Mouse (Mus musculus) hindbrain, embryonic 14.5 days (tissue): ENCODE data around the gene Vasn. TPM values are rescaled to one million over a fixed set of nuclear protein-coding genes. Genes with fewer than 3 reads are reported as not detected.
A peak's percentile ranks its signal among the peaks of the same experiment; 100 is the strongest.
"Not testable (repeated sequence)": the region's sequence is repeated elsewhere in the genome, so short reads cannot be mapped to it uniquely, and the experiment has no call there.

Experiments used
- ATAC-seq: fragments of 200-750 bp; cut with Nextera tagmentation; 2 replicates; pipeline ENCODE4 v1.8.0; 2017; ENCODE audit warnings: moderate number of reproducible peaks, mild to moderate bottlenecking, moderate TSS enrichment, moderate library complexity; ENCODE audit not compliant: low FRiP score
- DNase-seq: peaks from one replicate; pipeline ENCODE4 v3.0.0-alpha.2; 2015; ENCODE audit warnings: low spot score
- H3K27ac ChIP-seq: fragments of 300-500 bp; sonication (generic); 2 replicates; pipeline ENCODE4 v1.5.1; 2014; ENCODE audit warnings: mild to moderate bottlenecking, moderate library complexity
- H3K27me3 ChIP-seq: fragments of 300-500 bp; sonication (generic); 2 replicates; pipeline ENCODE4 v1.6.1; 2014; ENCODE audit warnings: mild to moderate bottlenecking, low read length, mixed read lengths; ENCODE audit not compliant: control insufficient read depth, insufficient read depth
- H3K36me3 ChIP-seq: fragments of 300-500 bp; sonication (generic); replicated peaks from 2 replicates; pipeline ENCODE4 v1.6.1; 2014; ENCODE audit not compliant: control insufficient read depth, insufficient read depth
- H3K4me1 ChIP-seq: fragments of 300-500 bp; sonication (generic); replicated peaks from 2 replicates; pipeline ENCODE4 v1.6.1; 2014; ENCODE audit warnings: antibody characterized with exemption, low read length, mixed read lengths; ENCODE audit not compliant: control insufficient read depth, insufficient read depth
- H3K4me2 ChIP-seq: fragments of 300-500 bp; sonication (generic); replicated peaks from 2 replicates; pipeline ENCODE4 v1.6.1; 2014; ENCODE audit warnings: mild to moderate bottlenecking, moderate library complexity
- H3K4me3 ChIP-seq: fragments of 300-500 bp; sonication (generic); replicated peaks from 2 replicates; pipeline ENCODE4 v1.5.1; 2014; ENCODE audit warnings: mild to moderate bottlenecking, low read length
- H3K9ac ChIP-seq: fragments of 300-500 bp; sonication (generic); 2 replicates; pipeline ENCODE4 v1.6.1; 2014
- H3K9me3 ChIP-seq: fragments of 300-500 bp; sonication (generic); 2 replicates; pipeline ENCODE4 v1.6.1; 2016; ENCODE audit warnings: low read length; ENCODE audit not compliant: control insufficient read depth
- WGBS: fragments of 180-500 bp; shearing (Covaris S2); extraction: QIAGEN DNeasy Blood & Tissue Kit; methylation state at CpG from one replicate; pipeline ENCODE4 v1.1.7; 2014; 5-methylcytosine and 5-hydroxymethylcytosine counted together
- polyA plus RNA-seq: library from polyadenylated mRNA; unstranded; fragments of >200 nt; fragmentation: Nextera tagmentation; extraction: Ambion mirVana; gene quantifications from 2 replicates; pipeline ENCODE4 v1.2.1, GENCODE M21; 2014

Vasn gene
- polyA plus RNA-seq, 1 experiment from 2014 or later, result 6.4 TPM

DNA sequence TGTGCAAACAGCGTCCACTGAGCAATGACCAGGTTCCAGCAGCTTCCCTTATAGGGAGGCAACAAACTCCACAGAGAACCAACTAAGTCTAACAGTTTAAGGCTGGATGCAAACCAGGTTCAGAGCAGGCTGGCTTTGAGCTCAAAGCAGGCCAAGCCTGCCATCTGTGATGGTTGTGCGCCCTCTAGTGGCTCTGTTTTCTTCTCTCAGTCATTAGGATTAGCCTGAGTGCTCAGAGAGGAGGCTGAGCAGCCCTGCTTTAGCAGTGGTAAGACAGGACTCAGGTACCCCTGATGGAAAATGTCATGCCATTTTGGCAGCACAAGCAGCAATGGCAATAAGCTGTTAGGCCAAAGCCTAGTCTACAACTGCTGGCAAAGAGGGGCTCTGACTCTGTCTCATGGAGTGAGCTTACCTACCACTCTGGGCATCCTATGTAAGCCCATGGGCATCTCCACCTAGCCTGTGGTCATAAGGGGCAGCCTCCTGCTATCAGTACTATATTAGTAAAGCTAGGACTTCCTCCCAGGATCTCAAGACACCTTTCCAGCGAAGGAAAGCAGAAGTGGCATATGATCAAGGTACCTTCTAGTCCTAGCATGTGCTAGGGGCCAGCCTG, 27.6 kb downstream of the Vasn start:
- no peak overlapping the region for H3K9ac ChIP-seq

DNA sequence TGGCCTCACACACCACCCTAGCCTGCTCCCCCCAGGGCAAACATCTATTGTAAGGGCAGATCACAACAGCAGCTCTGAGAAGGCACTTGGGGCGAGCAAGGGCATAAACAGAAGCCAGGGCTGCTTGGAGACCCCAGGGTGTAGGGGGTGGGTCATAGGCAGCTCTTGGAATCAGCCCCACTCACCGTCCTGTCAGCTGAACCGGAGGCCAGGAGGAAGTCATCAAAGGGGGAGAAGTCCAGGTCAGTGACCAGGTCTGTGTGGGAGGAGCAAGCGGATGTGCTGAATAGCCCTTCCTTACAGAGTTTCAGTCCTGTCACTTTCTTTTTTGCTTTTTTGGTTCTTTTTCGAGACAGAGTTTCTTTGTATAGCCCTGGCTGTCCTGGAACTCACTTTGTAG, 30.6 kb downstream of the Vasn start:
- H3K36me3 ChIP-seq, result peaks cover 68% of the 10 kb centered on the region
- 81% methylated on average over 5 of the region's 5 CpGs for WGBS
- no peaks in the 10 kb centered on the region for H3K27me3 ChIP-seq
- no peak for DNase-seq
- H3K4me2 ChIP-seq, result no peak overlapping the region
- ATAC-seq, result no peak
- no peak overlapping the region for H3K9ac ChIP-seq
- H3K4me1 ChIP-seq, result no peaks in the 10 kb centered on the region
- H3K4me3 ChIP-seq, result no peak overlapping the region
- H3K9me3 ChIP-seq, result no peaks in the 10 kb centered on the region
- no peak overlapping the region for H3K27ac ChIP-seq

More for the DNA sequence above, 27.6 kb downstream of the Vasn start:
- no peak overlapping the region for H3K4me3 ChIP-seq
- H3K27me3 ChIP-seq, result no peaks in the 10 kb centered on the region
- peaks cover 67% of the 10 kb centered on the region for H3K36me3 ChIP-seq
- 20% methylated on average over 3 of the region's 3 CpGs for WGBS
- H3K4me2 ChIP-seq, result no peak overlapping the region
- ATAC-seq (peak; percentile 64; the same call in 1 of the 2 replicates), DNase-seq (peak; percentile 98)
- H3K4me1 ChIP-seq, result no peaks in the 10 kb centered on the region
- no peak overlapping the region for H3K27ac ChIP-seq
- H3K9me3 ChIP-seq, result no peaks in the 10 kb centered on the region

DNA sequence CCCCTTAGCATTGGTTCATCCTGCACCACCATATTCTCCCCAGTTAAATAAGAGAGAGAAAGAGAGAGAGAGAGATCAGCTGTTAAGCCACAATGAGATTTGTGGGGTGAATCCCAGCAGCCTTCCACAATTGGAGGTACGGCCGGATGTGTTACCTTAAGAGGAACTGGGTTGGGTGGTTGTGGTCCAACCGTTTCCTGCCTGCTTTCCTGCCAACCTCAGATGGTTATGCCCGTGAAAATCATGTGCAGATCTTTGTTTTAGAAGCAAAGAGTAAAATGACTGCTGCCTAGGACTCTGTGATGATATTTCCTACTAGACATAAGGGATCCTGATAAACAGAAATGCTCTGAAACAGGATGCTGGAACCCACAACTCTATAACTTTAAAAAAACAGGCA, 34.4 kb downstream of the Vasn start:
- 84% methylated on average over 4 of the region's 4 CpGs for WGBS
- DNase-seq, result no peak

GRCm38 (mm10) chr16:4676836-4677235, 37.1 kb downstream of the Vasn start:
- H3K4me1 ChIP-seq, result peaks cover 8% of the 10 kb centered on the region
- no peak overlapping the region for H3K27ac ChIP-seq
- 96% methylated on average over 5 of the region's 5 CpGs for WGBS
- H3K9ac ChIP-seq, result no peak overlapping the region
- no peak overlapping the region for H3K4me2 ChIP-seq
- no peaks in the 10 kb centered on the region for H3K27me3 ChIP-seq
- no peaks in the 10 kb centered on the region for H3K9me3 ChIP-seq
- peaks cover 33% of the 10 kb centered on the region for H3K36me3 ChIP-seq
- ATAC-seq, result no peak
- no peak overlapping the region for H3K4me3 ChIP-seq
- DNase-seq, result no peak

More for the DNA sequence above, 34.4 kb downstream of the Vasn start:
- Histone ChIP-seq H3K27me3 (no peaks in the 10 kb centered on the region), H3K9me3 (no peaks in the 10 kb centered on the region), H3K4me2 (no peak overlapping the region), H3K27ac (no peak overlapping the region), H3K4me3 (no peak overlapping the region), H3K4me1 (peaks cover 7% of the 10 kb centered on the region), H3K9ac (no peak overlapping the region), H3K36me3 (peaks cover 47% of the 10 kb centered on the region)
- ATAC-seq, result no peak

DNA sequence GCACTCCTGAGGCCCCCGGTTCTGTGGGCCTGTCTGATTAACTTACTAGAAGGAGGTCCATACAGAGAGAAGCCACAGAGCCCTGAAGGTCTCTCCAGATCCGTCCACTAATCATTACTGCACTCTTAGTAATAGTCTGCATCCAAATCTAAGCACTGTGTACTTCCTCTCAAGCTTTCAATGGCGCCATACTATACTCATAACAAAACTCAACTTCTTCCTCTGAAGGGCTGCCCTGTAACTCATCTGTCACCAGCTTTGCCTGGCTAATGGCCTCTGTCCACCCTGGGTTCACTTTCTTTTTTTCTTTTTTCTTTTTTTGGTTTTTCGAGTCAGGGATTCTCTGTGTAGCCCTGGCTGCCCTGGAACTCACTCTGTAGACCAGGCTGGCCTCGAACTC, 38.3 kb downstream of the Vasn start:
- peaks cover 23% of the 10 kb centered on the region for H3K36me3 ChIP-seq
- WGBS, result 83% methylated on average over 5 of the region's 5 CpGs
- no peak overlapping the region for H3K9ac ChIP-seq
- DNase-seq (no peak), ATAC-seq (no peak)
- H3K27ac ChIP-seq, result no peak overlapping the region
- peaks cover 8% of the 10 kb centered on the region for H3K4me1 ChIP-seq
- H3K27me3 ChIP-seq, result no peaks in the 10 kb centered on the region
- no peaks in the 10 kb centered on the region for H3K9me3 ChIP-seq
- H3K4me2 ChIP-seq, result peak overlapping the region; percentile 95
- H3K4me3 ChIP-seq, result no peak overlapping the region

GRCm38 (mm10) chr16:4679121-4680018, 39.6 kb downstream of the Vasn start, which contains the start of gene Coro7:
Gene Coro7, minus strand, starts transcription at chr16:4679777.
- ATAC-seq (peak; percentile 91), DNase-seq (peak; percentile 84)
- H3K27me3 ChIP-seq, result no peaks in the 10 kb centered on the region
- no peak within 1 kb of the TSS for H3K27ac ChIP-seq
- peak within 1 kb of the TSS; percentile 71 for H3K9ac ChIP-seq
- H3K4me3 ChIP-seq, result peak within 1 kb of the TSS; percentile 67
- no peaks in the 10 kb centered on the region for H3K9me3 ChIP-seq
- H3K4me2 ChIP-seq, result peak within 1 kb of the TSS; percentile 95
- peaks cover 9% of the 10 kb centered on the region for H3K4me1 ChIP-seq
- under 1% methylated on average over 47 of the region's 47 CpGs for WGBS
- peaks cover 18% of the 10 kb centered on the region for H3K36me3 ChIP-seq

DNA sequence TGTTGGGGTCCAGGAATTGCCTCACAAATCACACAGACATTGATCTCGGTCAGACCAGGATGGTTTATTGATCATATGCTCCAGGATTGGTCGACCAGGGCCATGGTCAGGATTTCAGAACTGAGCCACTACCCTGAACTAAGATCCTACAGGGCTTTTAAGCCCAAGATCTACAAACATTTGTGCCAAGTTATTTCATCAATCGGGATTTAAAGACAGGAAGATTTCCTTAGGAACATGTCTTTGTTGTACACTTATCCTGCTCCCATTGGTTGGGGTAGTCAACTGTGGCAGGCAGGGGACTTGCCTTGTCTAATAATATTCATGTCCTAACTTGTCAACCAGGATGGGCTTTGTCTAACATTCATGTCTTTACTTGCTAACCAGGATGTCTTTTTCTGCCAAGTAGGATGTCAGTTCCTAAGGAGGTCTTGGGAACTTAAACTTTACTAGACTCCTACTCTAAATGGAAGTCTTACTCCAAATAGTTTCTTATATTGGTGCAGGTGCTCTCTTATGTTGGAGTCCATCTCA, 41.2 kb downstream of the Vasn start:
- not testable (repeated sequence) for H3K9me3 ChIP-seq, DNase-seq, H3K36me3 ChIP-seq, H3K27ac ChIP-seq, H3K4me2 ChIP-seq, ATAC-seq, H3K4me3 ChIP-seq, H3K27me3 ChIP-seq, H3K9ac ChIP-seq
- H3K4me1 ChIP-seq, result peaks cover 20% of the 10 kb centered on the region
- 88% methylated on average over 3 of the region's 3 CpGs for WGBS

DNA sequence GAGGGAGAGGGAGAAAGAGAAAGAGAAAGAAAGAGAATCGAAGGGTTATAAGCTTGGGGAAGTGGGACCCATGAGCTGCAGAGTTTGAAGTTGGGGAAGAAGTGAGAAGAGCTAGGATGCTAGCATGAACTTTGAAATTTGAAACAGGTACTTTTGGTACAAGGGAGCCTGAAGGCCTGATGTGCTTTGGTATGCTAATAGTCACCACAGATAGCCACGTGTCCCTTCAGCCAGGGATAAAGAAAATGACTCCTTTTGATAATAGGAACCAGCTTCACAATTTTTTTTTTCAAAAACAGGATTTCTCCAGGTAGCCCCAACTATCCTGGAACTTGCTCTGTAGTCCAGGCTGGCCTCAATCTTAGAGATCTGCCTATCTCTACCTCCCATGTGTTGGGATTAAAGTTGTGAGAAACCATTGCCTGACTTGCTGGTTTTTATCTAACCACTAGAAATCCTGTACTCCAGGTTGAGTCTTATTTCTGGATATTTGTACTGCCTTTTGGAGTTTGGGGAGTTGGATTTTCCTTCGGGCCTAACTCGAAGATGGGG, 43.0 kb downstream of the Vasn start:
- H3K4me2 ChIP-seq, result peak overlapping the region; percentile 89
- H3K9ac ChIP-seq, result no peak overlapping the region
- peak overlapping the region; percentile 72; the same call in 1 of the 2 replicates for H3K4me3 ChIP-seq
- H3K9me3 ChIP-seq, result no peaks in the 10 kb centered on the region
- H3K27ac ChIP-seq, result no peak overlapping the region
- 75% methylated on average over 4 of the region's 4 CpGs for WGBS
- no peaks in the 10 kb centered on the region for H3K27me3 ChIP-seq
- H3K4me1 ChIP-seq, result peaks cover 20% of the 10 kb centered on the region
- H3K36me3 ChIP-seq, result peaks cover 9% of the 10 kb centered on the region
- DNase-seq (no peak), ATAC-seq (no peak)

DNA sequence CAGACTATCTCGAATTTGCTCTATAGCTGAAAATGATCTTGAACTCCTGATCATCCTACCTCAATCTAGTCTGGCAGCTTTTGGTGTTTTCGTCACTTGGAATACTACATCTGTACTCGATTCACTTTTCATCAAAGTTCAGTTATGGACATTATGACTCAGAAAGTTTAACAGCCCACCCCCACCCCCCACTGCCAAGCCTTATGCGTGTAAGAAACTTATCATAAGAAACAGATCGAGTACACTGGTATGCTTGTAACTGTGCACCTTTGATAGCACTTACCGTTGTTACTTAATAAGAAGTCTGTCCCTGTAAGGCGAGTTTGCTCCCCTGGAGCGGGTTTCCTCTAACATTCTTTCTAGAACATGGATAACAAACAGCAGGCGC, 43.4 kb downstream of the Vasn start:
- Histone ChIP-seq H3K36me3 (peaks cover 14% of the 10 kb centered on the region), H3K27me3 (no peaks in the 10 kb centered on the region), H3K4me2 (peak overlapping the region; percentile 89), H3K4me1 (peaks cover 20% of the 10 kb centered on the region), H3K9ac (peak overlapping the region; percentile 90), H3K27ac (peak overlapping the region; percentile 70), H3K9me3 (no peaks in the 10 kb centered on the region), H3K4me3 (peak overlapping the region; percentile 72)
- DNase-seq, result no peak
- ATAC-seq, result no peak
- 36% methylated on average over 9 of the region's 9 CpGs for WGBS
